Mouse (Mus musculus) neutrophil, adult 5-6 weeks (primary cell): ENCODE data around the gene Syn3. TPM values are rescaled to one million over a fixed set of nuclear protein-coding genes. Genes with fewer than 3 reads are reported as not detected.

Experiments
- ATAC-seq: fragments of 151-379, 151-347 bp; 2 replicates; pipeline ENCODE4 v1.8.0; 2017; ENCODE audit warnings: mild to moderate bottlenecking, moderate TSS enrichment; ENCODE audit not compliant: insufficient number of reproducible peaks, poor library complexity, low FRiP score, severe bottlenecking; ENCODE audit errors: extremely low read depth
- total RNA-seq: library from RNA; stranded (forward); fragments of 200-1000 nt; gene quantifications from 2 replicates; pipeline ENCODE4 v1.2.3, GENCODE M21; 2017

Syn3 gene
- total RNA-seq, 1 experiment from 2014 or later = not detected

DNA sequence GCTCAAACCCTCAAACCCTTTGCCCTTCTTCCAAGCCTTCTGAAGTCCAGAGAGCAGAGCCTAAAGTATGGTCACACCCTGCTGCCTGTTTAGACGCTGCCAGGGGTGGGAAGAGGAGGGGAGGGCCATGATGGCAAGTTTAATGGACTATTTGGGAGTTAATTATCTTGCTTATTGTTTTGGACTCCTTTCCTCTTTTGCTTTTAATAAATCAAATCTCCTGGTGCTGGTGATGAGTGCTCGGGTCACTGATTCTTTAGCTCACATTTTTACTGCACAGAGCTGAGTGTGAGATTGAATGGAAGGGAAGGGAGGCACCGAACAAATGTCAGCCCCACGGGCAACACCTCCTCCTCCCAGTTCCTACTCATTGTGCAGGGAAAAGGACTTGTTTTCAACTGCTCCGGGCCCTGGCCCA is 384.3 kb downstream of the Syn3 start:
- ATAC-seq = no peak

- ATAC-seq = no peak
Observed at GRCm38 (mm10) chr10:86108797-86109196, 389.9 kb downstream of the Syn3 start.

DNA sequence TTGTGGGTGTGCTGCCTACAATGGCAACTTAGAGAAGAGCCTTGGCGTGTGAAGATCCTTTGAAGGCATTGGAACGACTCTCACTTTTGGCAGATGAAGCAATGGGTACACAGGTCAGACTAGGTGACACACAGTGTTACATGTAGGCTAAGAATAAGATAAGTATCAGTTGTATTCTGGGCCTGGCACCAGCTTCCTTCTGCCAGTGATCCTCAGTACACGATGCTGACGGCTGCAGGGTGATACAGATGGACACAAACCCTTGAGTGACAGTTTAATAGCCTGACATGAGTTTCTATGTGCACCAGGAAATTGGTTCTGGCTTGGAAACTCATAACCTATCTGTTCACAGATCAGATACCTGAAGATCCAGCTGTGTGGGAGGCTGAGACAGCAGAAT is 391.0 kb downstream of the Syn3 start:
- ATAC-seq = no peak

DNA sequence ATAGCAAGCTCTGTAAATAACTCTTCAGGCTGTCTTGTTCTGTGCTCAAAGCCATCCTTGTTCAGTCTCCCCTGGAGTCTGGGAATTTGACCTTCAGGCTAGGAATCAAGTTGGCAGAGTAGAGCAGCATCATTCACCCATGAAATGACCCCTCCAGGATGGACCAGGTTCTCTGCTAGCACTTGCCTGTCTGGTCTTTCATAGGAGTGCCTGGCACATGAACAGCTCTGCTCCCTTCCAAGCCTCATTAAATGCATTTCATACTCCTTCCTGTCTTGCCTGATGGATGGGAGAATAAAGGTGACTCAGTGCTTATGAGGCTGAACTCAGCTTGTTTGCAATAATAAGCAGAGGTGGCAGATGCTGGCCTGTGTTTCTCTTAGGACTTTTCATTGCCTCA is 394.7 kb downstream of the Syn3 start:
- ATAC-seq = no peak

- no peak for ATAC-seq
Observed at GRCm38 (mm10) chr10:86100281-86100851, 398.3 kb downstream of the Syn3 start.

DNA sequence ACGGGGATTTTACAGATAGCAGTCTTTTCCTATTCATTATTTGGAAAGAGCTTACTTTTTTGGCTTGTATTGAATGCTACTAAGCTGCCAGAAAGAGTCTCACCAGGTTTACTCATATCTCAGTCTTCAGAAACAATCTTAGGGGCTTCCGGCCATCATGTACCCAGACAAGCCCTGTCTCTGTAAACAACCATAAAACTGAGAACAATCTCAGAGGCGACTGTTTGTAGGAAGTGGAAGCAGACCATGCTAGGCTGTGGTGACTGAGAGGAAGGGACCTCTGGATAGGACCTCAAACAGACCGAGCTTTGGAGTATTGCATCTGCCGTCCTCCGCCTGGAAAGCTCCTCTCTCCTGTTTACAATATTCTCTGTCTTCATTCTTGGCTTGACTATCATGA is 400.3 kb downstream of the Syn3 start:
- ATAC-seq = no peak

DNA sequence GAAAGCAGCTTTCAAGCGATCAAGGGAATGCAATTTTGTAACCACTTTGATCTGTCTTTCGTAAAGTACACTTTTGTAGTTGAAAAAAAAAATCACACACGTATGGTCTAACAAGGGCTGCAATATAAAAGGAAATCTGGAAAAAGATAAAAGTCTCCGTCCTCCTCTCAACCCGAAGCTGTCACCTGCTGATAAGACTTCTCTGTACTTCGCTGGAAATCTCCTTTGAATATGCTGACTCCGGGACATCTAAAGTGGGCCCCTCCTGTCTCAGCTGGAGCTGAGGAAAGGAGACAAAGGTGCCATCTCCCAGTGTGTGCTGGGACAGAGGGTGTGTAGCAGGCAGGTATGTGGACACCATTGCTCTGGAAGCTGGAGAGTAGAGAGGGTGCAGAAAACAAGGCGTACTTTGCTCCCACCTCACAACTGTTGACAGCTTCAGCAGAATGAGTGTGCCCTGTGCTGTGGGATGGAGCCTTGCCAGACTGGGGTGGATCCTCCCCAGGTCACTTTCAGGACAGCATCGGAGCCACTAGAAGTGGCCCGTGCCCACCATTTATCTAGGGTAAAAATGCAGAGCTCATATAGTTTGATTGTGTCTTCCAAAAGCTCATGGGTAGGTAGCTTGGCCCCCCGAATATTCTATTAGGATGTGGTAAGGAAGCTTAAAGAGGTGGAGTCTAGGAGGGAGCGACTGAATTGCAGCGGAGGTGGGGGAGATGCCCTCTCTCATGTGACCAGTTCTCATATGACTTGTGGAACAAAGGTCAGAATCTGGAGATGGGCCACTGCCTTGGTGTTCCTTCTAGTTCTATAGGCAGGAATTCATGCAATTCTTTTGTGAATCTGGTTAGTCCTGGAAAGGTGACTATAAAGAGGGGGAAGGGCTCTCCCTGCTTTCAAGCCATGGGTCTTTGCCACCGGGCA is 405.3 kb downstream of the Syn3 start:
- no peak for ATAC-seq

DNA sequence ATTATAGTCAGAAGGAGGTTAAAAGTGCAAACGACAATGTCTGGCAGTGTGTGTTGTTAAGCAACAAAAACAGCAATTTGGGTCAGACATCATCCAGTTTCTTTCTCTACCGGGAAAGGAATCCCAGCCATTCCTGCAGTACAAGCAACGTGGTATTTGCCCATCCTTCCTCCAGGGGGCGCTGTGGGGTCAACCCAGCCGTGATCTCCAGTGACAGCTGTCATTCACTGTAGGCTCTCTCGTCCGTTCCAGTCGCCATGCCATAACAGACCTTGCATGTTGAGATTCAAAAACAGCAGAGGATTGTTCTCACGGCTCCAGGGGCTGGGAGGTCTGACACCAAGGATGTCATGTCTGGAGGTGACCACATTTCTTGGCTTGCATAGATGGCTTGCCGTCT is 406.8 kb downstream of the Syn3 start:
- no peak for ATAC-seq

GRCm38 (mm10) chr10:86079921-86080320 is 418.8 kb downstream of the Syn3 start:
- ATAC-seq = no peak

DNA sequence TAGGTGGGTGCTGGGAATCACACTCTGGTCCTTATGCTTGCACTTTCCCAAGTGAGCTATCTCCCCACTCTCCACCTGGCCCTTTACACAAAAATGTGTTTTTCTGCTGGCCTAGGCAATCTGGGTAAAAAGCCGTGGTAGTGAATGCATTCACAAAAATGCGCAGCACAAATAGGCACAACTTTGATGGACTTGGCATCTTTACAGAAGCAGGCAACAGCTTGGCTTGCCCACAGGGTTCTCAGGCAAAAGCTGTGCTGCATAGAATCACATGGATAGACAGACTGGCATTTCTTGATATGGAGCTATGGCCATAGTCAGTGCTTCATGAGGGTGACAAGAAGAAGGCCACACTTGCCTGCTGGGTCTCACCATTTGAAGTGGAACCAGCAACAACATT is 419.9 kb downstream of the Syn3 start:
- ATAC-seq = no peak

GRCm38 (mm10) chr10:86077272-86077671 is 421.4 kb downstream of the Syn3 start:
- ATAC-seq = no peak

DNA sequence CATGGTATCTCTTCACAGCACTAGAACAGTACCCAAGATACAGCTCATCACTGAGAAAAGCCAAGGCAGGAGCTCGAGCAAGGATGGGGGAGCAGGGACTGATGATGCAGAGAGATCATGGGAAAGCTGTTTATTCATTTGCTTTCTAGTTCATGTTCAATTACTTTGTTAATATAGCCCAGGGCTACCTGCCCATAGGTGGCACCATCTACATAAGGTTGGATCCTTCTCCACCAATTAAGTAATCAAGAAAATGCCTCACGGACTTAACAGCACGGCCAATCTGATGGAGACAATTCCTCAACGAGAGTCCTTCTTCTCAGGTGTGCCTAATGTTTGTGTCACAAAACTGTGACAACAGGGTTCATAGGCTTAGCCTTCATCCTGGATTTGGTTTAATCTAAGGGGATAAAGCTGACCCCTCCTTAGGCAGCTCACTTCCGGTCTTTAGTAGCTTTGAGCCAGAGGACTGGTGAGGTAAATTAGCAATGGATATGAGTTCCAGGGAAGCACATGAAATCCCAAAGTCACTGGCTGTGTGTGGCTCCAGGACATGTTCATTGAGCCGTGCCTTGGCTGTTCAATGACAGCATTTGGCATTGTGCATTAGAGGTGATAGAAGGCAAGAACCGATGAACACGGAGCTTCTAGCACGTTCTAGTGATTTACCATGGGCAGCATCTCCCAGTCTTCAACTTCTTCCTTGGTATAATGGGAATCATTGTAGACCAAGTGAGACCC is 423.6 kb downstream of the Syn3 start:
- ATAC-seq = no peak

GRCm38 (mm10) chr10:86074134-86074533 is 424.6 kb downstream of the Syn3 start:
- ATAC-seq = no peak

- ATAC-seq = no peak
Observed at GRCm38 (mm10) chr10:86070751-86071150, 427.9 kb downstream of the Syn3 start.

DNA sequence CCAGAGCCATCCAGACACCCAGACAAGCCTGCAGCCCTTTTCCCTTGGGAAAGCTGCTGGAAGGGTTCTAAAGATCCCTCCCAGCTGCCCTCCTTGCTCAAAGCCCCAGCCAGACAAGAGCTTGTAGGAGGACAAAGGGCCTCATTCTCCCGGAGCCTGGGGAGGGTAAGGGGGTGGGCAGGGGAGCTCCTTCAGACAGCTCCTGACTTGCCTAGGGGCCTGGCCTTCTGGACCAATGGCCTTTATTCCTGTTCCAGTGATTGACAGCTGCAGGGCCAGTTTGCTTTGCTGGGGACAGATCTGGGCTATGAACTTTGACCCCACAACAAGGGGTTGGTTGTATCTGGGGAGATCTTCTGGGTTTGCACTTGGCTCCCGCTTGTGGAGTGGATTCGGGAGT is 429.4 kb downstream of the Syn3 start:
- no peak for ATAC-seq

DNA sequence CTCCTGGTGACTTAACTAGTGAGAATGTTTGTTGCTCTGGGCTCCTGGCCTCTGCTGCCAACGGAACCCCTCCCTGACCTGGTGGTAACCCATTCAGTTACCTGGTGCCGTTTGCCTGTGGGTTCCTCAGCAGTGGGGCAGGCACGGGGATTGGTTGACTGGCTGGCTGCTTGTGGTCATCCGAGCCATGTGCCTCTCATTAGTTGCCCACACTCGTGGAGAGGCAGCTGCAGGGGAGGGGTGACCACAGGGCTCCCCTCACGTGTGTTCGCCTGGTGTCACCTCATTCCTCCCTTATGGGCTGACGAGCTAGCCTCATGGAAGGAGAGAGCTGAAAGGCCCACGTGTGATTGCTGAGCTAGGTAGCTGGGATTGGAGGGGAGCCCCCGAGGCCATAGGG is 430.8 kb downstream of the Syn3 start:
- ATAC-seq = no peak

GRCm38 (mm10) chr10:86066651-86067050 is 432.0 kb downstream of the Syn3 start:
- no peak for ATAC-seq

DNA sequence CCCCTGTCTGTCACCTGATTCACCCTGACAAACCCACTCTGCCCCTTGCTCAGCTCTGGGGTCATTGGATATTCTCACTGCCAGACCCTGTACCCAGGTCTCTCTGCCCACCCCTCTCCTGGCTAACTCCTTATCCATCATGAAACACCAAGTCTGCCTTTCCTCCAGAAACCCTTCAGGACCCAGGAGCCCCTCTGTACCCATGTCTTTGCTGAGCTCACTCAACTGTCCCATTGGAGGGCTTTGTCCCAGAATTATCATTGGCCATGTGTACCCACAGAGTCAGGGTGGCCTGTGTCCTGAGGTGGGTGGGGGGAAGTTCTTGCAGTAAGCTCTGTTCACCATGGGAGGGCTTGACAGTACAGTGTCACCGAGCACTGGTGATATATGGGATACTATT is 433.0 kb downstream of the Syn3 start:
- no peak for ATAC-seq

DNA sequence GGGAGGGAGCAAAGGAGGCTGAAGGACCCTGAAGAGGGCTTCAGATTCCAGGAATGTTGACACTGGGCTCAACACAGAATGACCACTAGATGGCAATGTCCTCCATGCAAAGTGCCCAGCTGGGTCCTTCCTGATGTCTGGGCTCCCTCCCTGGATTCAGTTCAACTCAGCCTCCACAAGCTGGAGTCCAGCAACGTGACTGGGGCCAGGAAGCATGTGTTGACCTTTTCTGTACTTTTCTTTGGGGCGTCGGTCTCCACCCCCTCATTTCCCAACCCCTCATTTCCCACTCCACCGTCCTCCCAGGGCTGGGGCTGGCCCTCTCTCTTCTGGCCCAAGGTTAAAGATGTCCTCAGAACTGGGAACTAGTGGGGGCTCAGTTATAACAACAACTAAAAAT is 433.8 kb downstream of the Syn3 start:
- peak; percentile 27; the same call in 1 of the 2 replicates for ATAC-seq

GRCm38 (mm10) chr10:86063018-86063384 is 435.7 kb downstream of the Syn3 start:
- no peak for ATAC-seq
